26 mouse cellular contexts compared by ENCODE assay signal in the genomic region with DNA sequence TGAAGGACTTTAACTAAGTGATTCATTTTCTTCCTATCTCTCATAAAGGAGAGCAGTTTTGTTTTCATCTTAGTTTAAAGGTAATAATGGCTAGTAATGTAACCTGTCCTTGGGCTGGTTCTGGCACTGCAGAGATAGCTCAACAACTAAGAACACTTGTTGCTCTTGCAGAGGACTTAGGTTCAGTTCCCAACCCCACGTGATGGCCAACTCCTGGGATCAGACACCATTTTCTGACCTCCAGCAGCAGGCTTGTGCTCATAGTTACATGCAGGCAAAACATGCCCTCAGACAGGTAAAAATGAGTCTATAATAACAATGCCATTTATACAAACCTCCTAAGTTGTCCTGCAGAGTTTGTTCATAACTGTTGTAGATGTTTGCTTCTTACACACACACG. TPM values are rescaled to one million over a fixed set of nuclear protein-coding genes. Genes with fewer than 3 reads are reported as not detected.
DNase-seq lines count a peak whose midpoint lies in the region; ATAC-seq and TF ChIP-seq lines count a peak whose summit lies in the region.
"Had no signal": no experiment of that assay in that cellular context is flagged by ENCODE, and none has a peak within 500 bp of the region (broad histone marks: within the 10 kb centered on the region; RNA-seq: fewer than 3 reads in every experiment).

No protein-coding gene starts in this region.

- TF ChIP-seq EP300 in liver, postnatal 0 days (IDR thresholded peaks at IDR 0.05; ENCODE audit: low read depth): no peak

- peaks cover 39% of the 10 kb centered on the region for H3K4me1 ChIP-seq in kidney, adult 2 months (ENCODE audit: control insufficient read depth, insufficient read depth, low read length)
- peaks cover 31% of the 10 kb centered on the region for H3K4me1 ChIP-seq in kidney, embryonic 16.5 days (ENCODE audit: insufficient read depth, low read length)
- H3K4me1 ChIP-seq in liver, postnatal 0 days (ENCODE audit: insufficient read depth): peaks cover 6% of the 10 kb centered on the region; the same call in 1 of the 2 replicates
- no peaks in the 10 kb centered on the region for H3K4me1 ChIP-seq in liver, embryonic 11.5 days (replicated peaks; ENCODE audit: control insufficient read depth, insufficient read depth, low read length)
- peaks cover 12% of the 10 kb centered on the region for H3K4me1 ChIP-seq in limb, embryonic 12.5 days (replicated peaks)

- H3K27me3 ChIP-seq in kidney, adult 2 months (replicated peaks; ENCODE audit: control insufficient read depth, insufficient read depth, low read length): no peaks in the 10 kb centered on the region
- no peaks in the 10 kb centered on the region for H3K27me3 ChIP-seq in kidney, embryonic 16.5 days (ENCODE audit: insufficient read depth, low read length)
- peaks cover 2% of the 10 kb centered on the region for H3K27me3 ChIP-seq in liver, postnatal 0 days (ENCODE audit: insufficient read depth, low read length)
- peaks cover 7% of the 10 kb centered on the region; the same call in 1 of the 2 replicates for H3K27me3 ChIP-seq in liver, embryonic 11.5 days (replicated peaks; ENCODE audit: control insufficient read depth, insufficient read depth, low read length)
- peaks cover 19% of the 10 kb centered on the region for H3K27me3 ChIP-seq in limb, embryonic 12.5 days

- 80% methylated on average over 2 of the region's 2 CpGs for WGBS in kidney, adult 2 months
- 90% methylated on average over 2 of the region's 2 CpGs for WGBS in kidney, embryonic 16.5 days
- 77% methylated on average over 2 of the region's 2 CpGs for WGBS in liver, postnatal 0 days (ENCODE audit: insufficient replicate concordance)
- WGBS in liver, embryonic 11.5 days: 79% methylated on average over 2 of the region's 2 CpGs
- WGBS in limb, embryonic 12.5 days: 76% methylated on average over 2 of the region's 2 CpGs

- H3K27ac ChIP-seq in kidney, adult 2 months (ENCODE audit: insufficient read depth, low read depth, low read length): peak overlapping the region; percentile 95; the same call in 1 of the 2 replicates
- H3K27ac ChIP-seq in kidney, embryonic 16.5 days (ENCODE audit: low read length): peak overlapping the region; percentile 66
- H3K27ac ChIP-seq in liver, postnatal 0 days (ENCODE audit: low read depth): 0 out of 2 replicates have a peak overlapping the region, but pooled peaks have one; percentile 76
- no peak overlapping the region for H3K27ac ChIP-seq in liver, embryonic 11.5 days (ENCODE audit: low read depth, low read length)
- peak overlapping the region; percentile 35; the same call in 1 of the 2 replicates for H3K27ac ChIP-seq in limb, embryonic 12.5 days
- H3K27ac ChIP-seq: embryonic facial prominence, embryonic 13.5 days; embryonic facial prominence, embryonic 15.5 days; forebrain, embryonic 10.5 days; forebrain, embryonic 12.5 days had no signal

- H3K9ac ChIP-seq in kidney, embryonic 16.5 days (replicated peaks; ENCODE audit: low read length): no peak overlapping the region
- H3K9ac ChIP-seq in liver, postnatal 0 days (replicated peaks): no peak overlapping the region
- H3K9ac ChIP-seq in liver, embryonic 11.5 days (ENCODE audit: low read depth, low read length): no peak overlapping the region
- H3K9ac ChIP-seq in limb, embryonic 12.5 days (replicated peaks): no peak overlapping the region
- H3K9ac ChIP-seq: embryonic facial prominence, embryonic 13.5 days; embryonic facial prominence, embryonic 15.5 days; forebrain, embryonic 12.5 days had no signal

- no peak for TF ChIP-seq CTCF in kidney, adult 2 months (conservative IDR thresholded peaks at IDR 0.05; ENCODE audit: insufficient read depth, insufficient read length, low read depth, low read length)
- no peak for TF ChIP-seq CTCF in liver, postnatal 0 days (IDR thresholded peaks at IDR 0.05; ENCODE audit: low read depth)

- TF ChIP-seq POLR2A in kidney, adult 2 months (IDR thresholded peaks at IDR 0.05; ENCODE audit: low read depth, low read length): no peak

- no peaks in the 10 kb centered on the region for H3K9me3 ChIP-seq in kidney, embryonic 16.5 days (ENCODE audit: low read length)
- H3K9me3 ChIP-seq in liver, postnatal 0 days (ENCODE audit: low read length): no peaks in the 10 kb centered on the region
- H3K9me3 ChIP-seq in liver, embryonic 11.5 days (ENCODE audit: control insufficient read depth, low read length): no peaks in the 10 kb centered on the region
- H3K9me3 ChIP-seq in limb, embryonic 12.5 days: no peaks in the 10 kb centered on the region
- H3K9me3 ChIP-seq: embryonic facial prominence, embryonic 13.5 days; embryonic facial prominence, embryonic 15.5 days; forebrain, embryonic 10.5 days; forebrain, embryonic 12.5 days had no signal

- DNase-seq in kidney, adult 2 months: no peak
- no peak for DNase-seq in kidney, postnatal 36 days
- no peak for DNase-seq in kidney, adult 9 months
- no peak for DNase-seq in liver, postnatal 0 days
- no peak for DNase-seq in liver, embryonic 11.5 days (ENCODE audit: low spot score)
- no peak for DNase-seq in gastrocnemius, adult 18-20 months (ENCODE audit: low spot score)
- DNase-seq: adrenal gland, adult 2 months; adrenal gland, postnatal 10 days; adrenal gland, postnatal 25 days; cerebellum, adult 11 months; cerebellum, adult 18-20 months; cerebellum, adult 8-10 months; cerebellum, adult 9-11 months; cerebellum, postnatal 14 days; cerebellum, postnatal 36 days; embryo, embryonic 11 days had no signal

- H3K36me3 ChIP-seq in kidney, adult 2 months (ENCODE audit: control insufficient read depth, insufficient read depth, low read length): no peaks in the 10 kb centered on the region
- H3K36me3 ChIP-seq in kidney, embryonic 16.5 days (ENCODE audit: insufficient read depth, low read length): no peaks in the 10 kb centered on the region
- H3K36me3 ChIP-seq in liver, postnatal 0 days (replicated peaks; ENCODE audit: insufficient read depth, low read length): no peaks in the 10 kb centered on the region
- 0 out of 2 replicates have a peak, but pooled peaks cover 3% of the 10 kb centered on the region for H3K36me3 ChIP-seq in liver, embryonic 11.5 days (ENCODE audit: control insufficient read depth, insufficient read depth, low read length)
- no peaks in the 10 kb centered on the region for H3K36me3 ChIP-seq in limb, embryonic 12.5 days
- H3K36me3 ChIP-seq: embryonic facial prominence, embryonic 13.5 days; embryonic facial prominence, embryonic 15.5 days; forebrain, embryonic 10.5 days; forebrain, embryonic 12.5 days had no signal

- no peak for ATAC-seq in kidney, embryonic 16.5 days (ENCODE audit: low FRiP score, low TSS enrichment)
- no peak for ATAC-seq in liver, postnatal 0 days
- ATAC-seq in liver, embryonic 11.5 days (replicated peaks; ENCODE audit: low FRiP score): no peak
- no peak for ATAC-seq in limb, embryonic 12.5 days (ENCODE audit: insufficient number of reproducible peaks, insufficient read depth, low FRiP score, low TSS enrichment, low read depth)
- ATAC-seq: forebrain, embryonic 14.5 days had no signal

- H3K4me2 ChIP-seq in kidney, embryonic 16.5 days (replicated peaks; ENCODE audit: low read depth, low read length): no peak overlapping the region
- no peak overlapping the region for H3K4me2 ChIP-seq in liver, postnatal 0 days (ENCODE audit: low read depth, low read length)
- no peak overlapping the region for H3K4me2 ChIP-seq in liver, embryonic 11.5 days
- H3K4me2 ChIP-seq in limb, embryonic 12.5 days: no peak overlapping the region
- H3K4me2 ChIP-seq: embryonic facial prominence, embryonic 13.5 days; embryonic facial prominence, embryonic 15.5 days; forebrain, embryonic 12.5 days had no signal

- H3K4me3 ChIP-seq in kidney, adult 2 months (ENCODE audit: insufficient read depth, low read depth, low read length): no peak overlapping the region
- H3K4me3 ChIP-seq in kidney, embryonic 16.5 days (ENCODE audit: low read length): no peak overlapping the region
- no peak overlapping the region for H3K4me3 ChIP-seq in liver, postnatal 0 days (ENCODE audit: low read depth, low read length)
- no peak overlapping the region for H3K4me3 ChIP-seq in liver, embryonic 11.5 days (ENCODE audit: low read depth, low read length)
- no peak overlapping the region for H3K4me3 ChIP-seq in limb, embryonic 12.5 days (replicated peaks)
- H3K4me3 ChIP-seq: embryonic facial prominence, embryonic 13.5 days; embryonic facial prominence, embryonic 15.5 days; erythroblast, embryonic 14.5 days; forebrain, embryonic 10.5 days; forebrain, embryonic 12.5 days had no signal

RNA-seq across cellular contexts. Expression of a gene that starts 5.9 kb away (rescaled TPM):
- 143 and 159 TPM in 2 replicates for polyA plus RNA-seq in kidney, adult 2 months (2012; rRNA removed)
- polyA plus RNA-seq in kidney, embryonic 16.5 days (2015; fragmentation: Nextera tagmentation; extraction: Ambion mirVana): 73.5 and 76.7 TPM in 2 replicates
- polyA plus RNA-seq in liver, postnatal 0 days (2015; fragmentation: Nextera tagmentation; extraction: Ambion mirVana): 45.1 and 60.8 TPM in 2 replicates
- polyA plus RNA-seq in liver, embryonic 11.5 days (2014; fragmentation: Nextera tagmentation; extraction: Ambion mirVana): 47.3 and 50.2 TPM in 2 replicates
- 21.7 and 25.4 TPM in 2 replicates for polyA plus RNA-seq in limb, embryonic 12.5 days (2016; fragmentation: Nextera tagmentation; extraction: Ambion mirVana)
- total RNA-seq in gastrocnemius, adult 18-20 months (2021): 1 to 10 TPM; 2.7 to 4.4 TPM
- total RNA-seq: common myeloid progenitor, adult 5-6 weeks; MEL had no signal
